Mouse (Mus musculus): Measurements from ENCODE around the gene Bcar3.
A peak's percentile ranks its signal among the peaks of the same experiment; 100 is the strongest.

The Bcar3 gene

GRCm38 (mm10) chr3:122453875-122454274 is 159.9 kb downstream of the Bcar3 start:
- peak; percentile 93 to 94 for DNase-seq (ENCODE audit: inconsistent age in 2 of 2, low spot score in 1 of 2)

- DNase-seq (ENCODE audit: inconsistent age in 2 of 2, low spot score in 1 of 2), result no peak
These were observed 162.2 kb downstream of the Bcar3 start for GRCm38 (mm10) chr3:122456156-122456555.

- no peak for DNase-seq (ENCODE audit: inconsistent age in 2 of 2, low spot score in 1 of 2)
These were observed 162.9 kb downstream of the Bcar3 start for GRCm38 (mm10) chr3:122456807-122457206.

- peak in 1 of 2 experiments; percentile 52 for DNase-seq (ENCODE audit: inconsistent age in 2 of 2, low spot score in 1 of 2)
These were observed 163.8 kb downstream of the Bcar3 start for GRCm38 (mm10) chr3:122457723-122458122.

- no peak for DNase-seq (ENCODE audit: inconsistent age in 2 of 2, low spot score in 1 of 2)
These were observed 164.8 kb downstream of the Bcar3 start for GRCm38 (mm10) chr3:122458743-122459142.

- DNase-seq (ENCODE audit: inconsistent age in 2 of 2, low spot score in 1 of 2), result no peak
These were observed 167.0 kb downstream of the Bcar3 start for GRCm38 (mm10) chr3:122460848-122461511.

- no peak for DNase-seq (ENCODE audit: inconsistent age in 2 of 2, low spot score in 1 of 2)
These were observed 167.6 kb downstream of the Bcar3 start for GRCm38 (mm10) chr3:122461512-122461881.

GRCm38 (mm10) chr3:122461932-122462871 is 168.3 kb downstream of the Bcar3 start:
- DNase-seq (ENCODE audit: inconsistent age in 2 of 2, low spot score in 1 of 2), result peak; percentile 60 to 78

- no peak for DNase-seq (ENCODE audit: inconsistent age in 2 of 2, low spot score in 1 of 2)
These were observed 169.2 kb downstream of the Bcar3 start for GRCm38 (mm10) chr3:122463166-122463565.

GRCm38 (mm10) chr3:122466100-122466730 is 172.3 kb downstream of the Bcar3 start:
- DNase-seq (ENCODE audit: inconsistent age in 2 of 2, low spot score in 1 of 2), result peak in 1 of 2 experiments; percentile 85

GRCm38 (mm10) chr3:122467977-122468376 is 174.0 kb downstream of the Bcar3 start:
- peak in 1 of 2 experiments; percentile 58 for DNase-seq (ENCODE audit: inconsistent age in 2 of 2, low spot score in 1 of 2)

GRCm38 (mm10) chr3:122470326-122471016 is 176.5 kb downstream of the Bcar3 start:
- DNase-seq (ENCODE audit: inconsistent age in 2 of 2, low spot score in 1 of 2), result no peak

GRCm38 (mm10) chr3:122471017-122471721 is 177.2 kb downstream of the Bcar3 start:
- peak; percentile 83 to 84 for DNase-seq (ENCODE audit: inconsistent age in 2 of 2, low spot score in 1 of 2)

- no peak for DNase-seq (ENCODE audit: inconsistent age in 2 of 2, low spot score in 1 of 2)
These were observed 178.5 kb downstream of the Bcar3 start for GRCm38 (mm10) chr3:122472412-122472811.

GRCm38 (mm10) chr3:122473523-122474034 is 179.6 kb downstream of the Bcar3 start:
- DNase-seq (ENCODE audit: inconsistent age in 2 of 2, low spot score in 1 of 2), result peak; percentile 49 to 62

GRCm38 (mm10) chr3:122474067-122474466 is 180.1 kb downstream of the Bcar3 start:
- peak; percentile 86 to 93 for DNase-seq (ENCODE audit: inconsistent age in 2 of 2, low spot score in 1 of 2)

- DNase-seq (ENCODE audit: inconsistent age in 2 of 2, low spot score in 1 of 2), result peak in 1 of 2 experiments; percentile 66
These were observed 180.9 kb downstream of the Bcar3 start for GRCm38 (mm10) chr3:122474796-122475195.

GRCm38 (mm10) chr3:122475735-122476134 is 181.8 kb downstream of the Bcar3 start:
- peak in 1 of 2 experiments; percentile 47 for DNase-seq (ENCODE audit: inconsistent age in 2 of 2, low spot score in 1 of 2)

GRCm38 (mm10) chr3:122476656-122477055 is 182.7 kb downstream of the Bcar3 start:
- DNase-seq (ENCODE audit: inconsistent age in 2 of 2, low spot score in 1 of 2), result no peak

- DNase-seq (ENCODE audit: inconsistent age in 2 of 2, low spot score in 1 of 2), result peak in 1 of 2 experiments; percentile 51
These were observed 183.6 kb downstream of the Bcar3 start for GRCm38 (mm10) chr3:122477541-122477940.
